Mouse (Mus musculus) embryonic facial prominence, embryonic 10.5 days (tissue): ENCODE measurements at regions not wholly inside any gene's neighbourhood (a gene's known extent, or its start where the extent isn't known, plus 50 kb on each side); places are given as distances from the start of the nearest gene placed in this dataset.

Source experiments
- DNase-seq: peaks from one replicate; pipeline ENCODE4 v3.0.0-alpha.2; 2017; ENCODE audit warnings: low spot score
- H3K27ac ChIP-seq: fragments of 300-500 bp; sonication (generic); replicated peaks from 2 replicates; pipeline ENCODE4 v1.5.1; 2016; ENCODE audit warnings: mild to moderate bottlenecking
- H3K27me3 ChIP-seq: fragments of 300-500 bp; sonication (generic); replicated peaks from 2 replicates; pipeline ENCODE4 v1.6.1; 2016; ENCODE audit warnings: low read depth, mild to moderate bottlenecking; ENCODE audit not compliant: poor library complexity, severe bottlenecking
- H3K36me3 ChIP-seq: fragments of 300-500 bp; sonication (generic); replicated peaks from 2 replicates; pipeline ENCODE4 v1.6.1; 2016; ENCODE audit warnings: mild to moderate bottlenecking, moderate library complexity
- H3K4me1 ChIP-seq: fragments of 300-500 bp; sonication (generic); 2 replicates; pipeline ENCODE4 v1.6.1; 2016
- H3K4me3 ChIP-seq: fragments of 300-500 bp; sonication (generic); 2 replicates; pipeline ENCODE4 v1.5.1; 2016; ENCODE audit warnings: mild to moderate bottlenecking, moderate library complexity
- H3K9me3 ChIP-seq: fragments of 300-500 bp; sonication (generic); 2 replicates; pipeline ENCODE4 v1.6.1; 2016; ENCODE audit warnings: mild to moderate bottlenecking
- WGBS: fragments of 180-500 bp; shearing (Covaris S2); methylation state at CpG from one replicate; pipeline ENCODE4 v1.1.7; 2016; 5-methylcytosine and 5-hydroxymethylcytosine counted together

GRCm38 (mm10) chr16:18718040-18718439 lies 58.6 kb upstream of the Cldn5 start:
- Histone ChIP-seq H3K27ac (no peak overlapping the region), H3K4me3 (no peak overlapping the region), H3K4me1 (peaks cover 5% of the 10 kb centered on the region; the same call in 1 of the 2 replicates), H3K9me3 (no peaks in the 10 kb centered on the region), H3K36me3 (no peaks in the 10 kb centered on the region), H3K27me3 (no peaks in the 10 kb centered on the region)
- DNase-seq = no peak
- 51% methylated on average over 2 of the region's 2 CpGs for WGBS

- H3K4me1 ChIP-seq = peaks cover 3% of the 10 kb centered on the region; the same call in 1 of the 2 replicates
- H3K4me3 ChIP-seq = no peak overlapping the region
- no peak overlapping the region for H3K27ac ChIP-seq
- H3K9me3 ChIP-seq = no peaks in the 10 kb centered on the region
- no peaks in the 10 kb centered on the region for H3K36me3 ChIP-seq
- WGBS = 75% methylated on average over 13 of the region's 13 CpGs
- 0 out of 2 replicates have a peak, but pooled peaks cover 6% of the 10 kb centered on the region for H3K27me3 ChIP-seq
- no peak for DNase-seq
Measured at GRCm38 (mm10) chr16:18720433-18721233, 56.0 kb upstream of the Cldn5 start.

- no peak for DNase-seq
- WGBS = 89% methylated on average over 3 of the region's 3 CpGs
- H3K36me3 ChIP-seq = no peaks in the 10 kb centered on the region
- no peaks in the 10 kb centered on the region for H3K9me3 ChIP-seq
- H3K4me3 ChIP-seq = no peak overlapping the region
- no peaks in the 10 kb centered on the region for H3K4me1 ChIP-seq
- H3K27ac ChIP-seq = no peak overlapping the region
- 0 out of 2 replicates have a peak, but pooled peaks cover 6% of the 10 kb centered on the region for H3K27me3 ChIP-seq
Measured at GRCm38 (mm10) chr16:18723186-18723843, 53.3 kb upstream of the Cldn5 start.

DNA sequence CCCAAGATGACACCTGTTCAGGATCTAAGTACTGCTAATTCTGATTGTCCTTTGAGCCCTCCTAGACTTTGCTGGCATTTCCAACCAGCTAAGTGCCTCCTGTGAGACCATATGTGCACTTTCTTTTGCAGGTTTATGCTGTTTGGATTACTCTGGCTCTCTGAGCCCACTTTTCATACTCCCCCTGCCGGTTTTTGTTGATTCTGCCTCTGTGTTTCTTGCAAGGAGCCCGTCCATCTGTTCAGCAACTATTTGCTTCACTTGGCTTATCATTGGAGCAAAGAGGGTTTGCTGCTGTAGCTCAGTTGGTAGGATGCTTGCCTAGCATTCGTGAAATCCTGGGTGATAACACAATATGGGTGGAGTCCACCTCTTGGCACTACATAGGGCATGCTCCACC lies 52.8 kb upstream of the Cldn5 start:
- no peak overlapping the region for H3K27ac ChIP-seq
- 52% methylated on average over 3 of the region's 3 CpGs for WGBS
- no peak overlapping the region for H3K4me3 ChIP-seq
- H3K36me3 ChIP-seq = no peaks in the 10 kb centered on the region
- H3K4me1 ChIP-seq = no peaks in the 10 kb centered on the region
- H3K27me3 ChIP-seq = 0 out of 2 replicates have a peak, but pooled peaks cover 6% of the 10 kb centered on the region
- no peak for DNase-seq
- H3K9me3 ChIP-seq = no peaks in the 10 kb centered on the region

DNA sequence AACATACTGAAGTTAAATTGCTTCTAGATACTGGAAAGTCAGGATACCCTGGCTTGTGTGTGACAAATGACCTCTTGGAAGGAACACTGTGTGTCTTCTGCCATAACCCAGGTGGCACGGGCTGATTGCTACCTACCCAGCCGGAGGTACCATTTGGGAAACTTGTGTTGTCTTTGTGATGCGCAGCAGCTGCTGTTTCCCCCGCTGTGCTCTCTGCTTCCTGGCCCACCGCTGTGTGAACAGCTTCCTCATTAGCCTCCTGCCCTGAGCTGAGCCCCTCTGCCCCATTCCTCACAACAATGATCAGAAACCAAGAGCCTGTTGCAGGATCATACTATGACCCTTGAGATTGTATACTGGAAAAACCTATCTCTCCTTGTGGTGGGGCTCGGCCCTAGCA lies 51.9 kb upstream of the Cldn5 start:
- no peak for DNase-seq
- H3K4me1 ChIP-seq = no peaks in the 10 kb centered on the region
- H3K27me3 ChIP-seq = 0 out of 2 replicates have a peak, but pooled peaks cover 6% of the 10 kb centered on the region
- H3K36me3 ChIP-seq = no peaks in the 10 kb centered on the region
- no peak overlapping the region for H3K4me3 ChIP-seq
- no peak overlapping the region for H3K27ac ChIP-seq
- 34% methylated on average over 6 of the region's 6 CpGs for WGBS
- H3K9me3 ChIP-seq = no peaks in the 10 kb centered on the region
